Mouse (Mus musculus) neural tube, embryonic 15.5 days (tissue): Measurements from ENCODE around the gene Bcar3. TPM values are rescaled to one million over a fixed set of nuclear protein-coding genes. Genes with fewer than 3 reads are reported as not detected.
A peak's percentile ranks its signal among the peaks of the same experiment; 100 is the strongest.

ENCODE experiments used
- ATAC-seq: fragments of 200-750 bp; cut with Nextera tagmentation; 2 replicates; pipeline ENCODE4 v1.8.0; 2017; ENCODE audit warnings: mild to moderate bottlenecking, moderate TSS enrichment, moderate library complexity; ENCODE audit not compliant: low FRiP score
- H3K27ac ChIP-seq: fragments of 300-500 bp; sonication (generic); replicated peaks from 2 replicates; pipeline ENCODE4 v1.5.1; 2015; ENCODE audit warnings: mild to moderate bottlenecking, inconsistent platforms
- H3K27me3 ChIP-seq: fragments of 300-500 bp; sonication (generic); replicated peaks from 2 replicates; pipeline ENCODE4 v1.6.1; 2015; ENCODE audit warnings: inconsistent platforms
- H3K36me3 ChIP-seq: fragments of 300-500 bp; sonication (generic); 2 replicates; pipeline ENCODE4 v1.6.1; 2015; ENCODE audit warnings: inconsistent platforms
- H3K4me1 ChIP-seq: fragments of 300-500 bp; sonication (generic); 2 replicates; pipeline ENCODE4 v1.6.1; 2015; ENCODE audit warnings: inconsistent platforms
- H3K4me2 ChIP-seq: fragments of 300-500 bp; sonication (generic); 2 replicates; pipeline ENCODE4 v1.6.1; 2015; ENCODE audit warnings: inconsistent platforms, mild to moderate bottlenecking, moderate library complexity
- H3K4me3 ChIP-seq: fragments of 300-500 bp; sonication (generic); replicated peaks from 2 replicates; pipeline ENCODE4 v1.5.1; 2015; ENCODE audit warnings: mild to moderate bottlenecking, inconsistent platforms
- H3K9ac ChIP-seq: fragments of 300-500 bp; sonication (generic); replicated peaks from 2 replicates; pipeline ENCODE4 v1.6.1; 2015; ENCODE audit warnings: mild to moderate bottlenecking, inconsistent platforms
- H3K9me3 ChIP-seq: fragments of 300-500 bp; sonication (generic); replicated peaks from 2 replicates; pipeline ENCODE4 v1.6.1; 2016; ENCODE audit warnings: inconsistent platforms
- WGBS: fragments of 180-500 bp; shearing (Covaris S2); methylation state at CpG from one replicate; pipeline ENCODE4 v1.1.7; 2015; ENCODE audit warnings: mixed read lengths; 5-methylcytosine and 5-hydroxymethylcytosine counted together
- polyA plus RNA-seq: library from polyadenylated mRNA; unstranded; fragments of >200 nt; fragmentation: Nextera tagmentation; extraction: Ambion mirVana; gene quantifications from 2 replicates; pipeline ENCODE4 v1.2.1, GENCODE M21; 2015

Gene Bcar3
- polyA plus RNA-seq, 1 experiment from 2014 or later = 5.5 TPM

DNA sequence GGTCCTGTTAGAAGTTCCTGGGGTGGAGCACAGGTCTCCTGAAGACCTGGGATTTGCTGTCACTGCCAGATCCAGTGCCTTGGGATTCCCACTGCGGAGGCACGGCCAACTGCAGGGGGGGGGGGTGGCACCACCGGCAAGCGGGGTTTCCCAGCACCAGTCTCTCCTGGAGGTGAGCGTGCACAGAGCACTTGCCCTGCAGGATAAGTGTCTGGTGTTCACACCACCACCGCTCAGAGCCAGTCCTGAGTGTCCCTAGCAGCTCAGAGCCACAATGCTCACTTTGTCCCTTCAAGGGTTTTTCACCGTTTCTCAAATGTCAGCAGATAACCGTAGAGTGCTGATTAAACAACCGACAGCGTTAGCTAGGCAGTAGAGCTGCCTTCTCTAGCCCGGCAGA is 22.7 kb downstream of the Bcar3 start:
- no peak for ATAC-seq
- H3K4me2 ChIP-seq = peak overlapping the region; percentile 26; the same call in 1 of the 2 replicates
- 21% methylated on average over 11 of the region's 11 CpGs for WGBS

DNA sequence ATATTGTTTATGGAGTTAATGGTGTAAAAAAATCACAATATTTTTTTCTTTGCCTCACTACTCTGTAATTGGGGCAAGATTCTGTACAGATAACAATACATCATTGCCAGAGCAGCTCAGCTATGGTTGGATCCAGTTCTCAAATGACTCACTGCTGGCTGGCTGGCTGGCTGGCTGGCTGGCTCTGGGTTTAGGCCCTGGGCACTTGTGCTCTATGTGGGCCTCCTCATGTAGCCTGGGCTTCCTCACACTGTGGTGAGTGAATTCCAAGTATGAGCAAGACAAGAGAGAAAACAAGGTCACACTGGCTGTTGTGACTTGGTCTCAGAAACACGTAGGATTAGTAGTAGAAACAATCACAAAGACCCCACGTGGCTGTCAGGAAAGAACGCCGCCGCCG is 23.4 kb downstream of the Bcar3 start:
- H3K36me3 ChIP-seq = no peaks in the 10 kb centered on the region
- H3K4me2 ChIP-seq = no peak overlapping the region
- H3K27me3 ChIP-seq = no peaks in the 10 kb centered on the region
- no peak for ATAC-seq
- H3K4me1 ChIP-seq = peaks cover 6% of the 10 kb centered on the region
- H3K27ac ChIP-seq = no peak overlapping the region
- no peak overlapping the region for H3K4me3 ChIP-seq
- 89% methylated on average over 6 of the region's 6 CpGs for WGBS
- H3K9me3 ChIP-seq = no peaks in the 10 kb centered on the region
- H3K9ac ChIP-seq = no peak overlapping the region

More for the DNA sequence above, 22.7 kb downstream of the Bcar3 start:
- no peaks in the 10 kb centered on the region for H3K9me3 ChIP-seq
- H3K4me3 ChIP-seq = no peak overlapping the region
- peaks cover 5% of the 10 kb centered on the region; the same call in 1 of the 2 replicates for H3K4me1 ChIP-seq
- H3K27me3 ChIP-seq = no peaks in the 10 kb centered on the region
- no peaks in the 10 kb centered on the region for H3K36me3 ChIP-seq
- no peak overlapping the region for H3K9ac ChIP-seq
- no peak overlapping the region for H3K27ac ChIP-seq

DNA sequence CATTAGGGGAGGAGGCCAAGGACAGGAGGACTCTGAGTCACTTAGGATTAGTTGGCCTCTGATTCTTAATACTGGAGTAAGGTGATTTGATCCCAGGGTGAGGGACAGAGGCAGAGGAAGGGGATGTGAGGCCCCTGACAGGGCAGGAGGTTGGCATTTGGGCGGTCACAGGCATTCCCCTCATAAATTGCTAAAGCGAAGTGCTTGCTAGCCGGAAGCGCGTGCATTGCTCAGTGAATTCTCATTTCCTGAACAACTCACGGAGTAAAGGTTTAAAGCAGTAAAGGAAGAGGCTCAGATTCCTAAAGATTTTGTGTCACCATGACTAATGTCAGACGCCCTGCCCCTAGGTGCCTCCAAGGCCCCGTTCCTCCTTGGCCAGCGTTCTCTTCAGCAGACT is 28.3 kb downstream of the Bcar3 start:
- H3K27ac ChIP-seq = no peak overlapping the region
- ATAC-seq = no peak
- H3K4me2 ChIP-seq = no peak overlapping the region
- H3K4me1 ChIP-seq = peaks cover 6% of the 10 kb centered on the region; the same call in 1 of the 2 replicates
- H3K4me3 ChIP-seq = no peak overlapping the region
- no peak overlapping the region for H3K9ac ChIP-seq
- H3K9me3 ChIP-seq = no peaks in the 10 kb centered on the region
- 41% methylated on average over 9 of the region's 9 CpGs for WGBS
- H3K36me3 ChIP-seq = no peaks in the 10 kb centered on the region
- H3K27me3 ChIP-seq = no peaks in the 10 kb centered on the region

DNA sequence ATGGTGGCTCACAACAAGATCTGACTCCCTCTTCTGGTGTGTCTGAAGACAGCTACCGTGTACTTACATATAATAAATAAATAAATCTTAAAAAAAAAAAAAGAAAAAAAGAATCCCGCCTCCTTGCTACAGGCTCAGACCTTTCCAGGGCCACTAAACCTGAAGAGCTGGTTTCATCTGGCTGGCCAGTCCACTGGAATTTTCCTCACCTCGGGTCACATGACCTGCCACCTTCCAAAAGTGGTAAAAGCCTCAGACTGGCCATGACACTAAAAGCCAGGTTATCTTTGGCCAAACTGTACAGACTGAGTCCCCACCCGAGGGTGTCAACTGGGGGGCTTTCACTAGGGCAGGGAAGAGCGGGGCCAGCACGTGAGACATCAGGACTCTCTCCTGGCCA is 29.9 kb downstream of the Bcar3 start:
- WGBS = 92% methylated on average over 6 of the region's 6 CpGs
- H3K27me3 ChIP-seq = no peaks in the 10 kb centered on the region
- no peak overlapping the region for H3K9ac ChIP-seq
- no peak overlapping the region for H3K4me2 ChIP-seq
- no peak overlapping the region for H3K27ac ChIP-seq
- no peak overlapping the region for H3K4me3 ChIP-seq
- peaks cover 4% of the 10 kb centered on the region; the same call in 1 of the 2 replicates for H3K4me1 ChIP-seq
- no peak for ATAC-seq
- H3K36me3 ChIP-seq = no peaks in the 10 kb centered on the region
- H3K9me3 ChIP-seq = no peaks in the 10 kb centered on the region

DNA sequence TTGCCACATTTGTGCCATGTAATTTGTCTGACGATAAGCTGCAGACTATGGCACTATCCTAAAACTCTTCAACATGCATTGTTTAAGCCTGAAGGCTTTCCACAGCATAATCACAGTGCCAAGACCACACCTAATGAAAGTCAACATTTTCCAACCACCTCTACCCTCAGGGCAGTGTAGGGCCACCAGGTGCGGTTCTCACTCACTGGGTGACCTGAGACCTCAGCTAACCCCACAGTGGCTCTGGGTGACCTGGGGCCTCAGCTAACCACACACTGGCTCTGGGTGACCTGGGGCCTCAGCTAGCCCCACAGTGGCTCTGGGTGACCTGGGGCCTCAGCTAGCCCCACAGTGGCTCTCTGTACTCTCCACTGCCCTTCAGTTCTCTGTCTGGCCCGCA is 30.6 kb downstream of the Bcar3 start:
- no peaks in the 10 kb centered on the region for H3K9me3 ChIP-seq
- ATAC-seq = no peak
- H3K27me3 ChIP-seq = no peaks in the 10 kb centered on the region
- H3K9ac ChIP-seq = no peak overlapping the region
- 91% methylated on average over 3 of the region's 3 CpGs for WGBS
- H3K36me3 ChIP-seq = no peaks in the 10 kb centered on the region
- peaks cover 4% of the 10 kb centered on the region; the same call in 1 of the 2 replicates for H3K4me1 ChIP-seq
- no peak overlapping the region for H3K27ac ChIP-seq
- H3K4me3 ChIP-seq = no peak overlapping the region
- H3K4me2 ChIP-seq = no peak overlapping the region

DNA sequence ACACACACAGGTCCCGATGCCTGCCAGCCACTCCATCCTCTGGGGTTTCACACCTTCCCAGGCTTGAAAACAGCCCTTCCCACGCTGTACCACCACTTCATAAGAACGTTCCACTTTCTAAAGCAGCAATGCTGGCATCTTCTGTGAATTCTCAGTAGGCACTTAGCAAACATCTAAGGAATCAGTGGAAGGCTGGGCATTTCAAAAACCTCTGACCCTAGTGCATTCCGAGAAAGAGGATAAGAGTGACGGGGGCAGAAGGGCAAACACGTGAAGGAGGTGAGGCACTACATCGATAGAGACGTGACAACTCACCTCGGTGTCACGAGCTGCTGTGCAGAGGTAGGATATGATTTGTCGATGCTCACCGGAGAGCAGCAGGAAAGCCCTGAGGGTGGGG is 36.5 kb downstream of the Bcar3 start:
- Histone ChIP-seq H3K9ac (no peak overlapping the region), H3K4me3 (no peak overlapping the region), H3K4me2 (no peak overlapping the region), H3K27me3 (no peaks in the 10 kb centered on the region), H3K4me1 (peaks cover 6% of the 10 kb centered on the region; the same call in 1 of the 2 replicates), H3K27ac (no peak overlapping the region), H3K36me3 (no peaks in the 10 kb centered on the region), H3K9me3 (no peaks in the 10 kb centered on the region)
- 90% methylated on average over 12 of the region's 12 CpGs for WGBS
- ATAC-seq = no peak

DNA sequence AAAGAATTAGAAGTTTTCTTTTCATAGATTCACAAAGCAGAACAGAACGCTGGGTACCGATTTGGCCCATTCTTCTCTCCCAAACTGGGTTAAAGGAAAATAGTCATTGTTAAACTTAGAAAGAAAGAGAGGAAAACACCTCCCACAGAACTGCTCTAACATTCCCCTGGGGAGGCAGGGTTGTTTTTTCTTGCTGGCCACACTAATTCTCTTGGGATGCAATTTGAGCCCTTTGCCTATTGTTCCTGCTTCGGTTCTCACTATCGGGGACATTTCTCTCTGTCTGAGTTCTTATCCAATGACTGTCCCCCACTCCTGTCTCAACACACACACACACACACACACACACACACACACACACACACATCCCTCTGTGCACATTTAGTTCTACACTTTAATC is 39.6 kb downstream of the Bcar3 start:
- no peaks in the 10 kb centered on the region for H3K27me3 ChIP-seq
- WGBS = 22% methylated on average over 4 of the region's 4 CpGs
- no peak overlapping the region for H3K9ac ChIP-seq
- no peak overlapping the region for H3K4me2 ChIP-seq
- H3K9me3 ChIP-seq = no peaks in the 10 kb centered on the region
- H3K27ac ChIP-seq = no peak overlapping the region
- H3K4me1 ChIP-seq = peaks cover 6% of the 10 kb centered on the region; the same call in 1 of the 2 replicates
- no peaks in the 10 kb centered on the region for H3K36me3 ChIP-seq
- H3K4me3 ChIP-seq = no peak overlapping the region
- ATAC-seq = no peak

DNA sequence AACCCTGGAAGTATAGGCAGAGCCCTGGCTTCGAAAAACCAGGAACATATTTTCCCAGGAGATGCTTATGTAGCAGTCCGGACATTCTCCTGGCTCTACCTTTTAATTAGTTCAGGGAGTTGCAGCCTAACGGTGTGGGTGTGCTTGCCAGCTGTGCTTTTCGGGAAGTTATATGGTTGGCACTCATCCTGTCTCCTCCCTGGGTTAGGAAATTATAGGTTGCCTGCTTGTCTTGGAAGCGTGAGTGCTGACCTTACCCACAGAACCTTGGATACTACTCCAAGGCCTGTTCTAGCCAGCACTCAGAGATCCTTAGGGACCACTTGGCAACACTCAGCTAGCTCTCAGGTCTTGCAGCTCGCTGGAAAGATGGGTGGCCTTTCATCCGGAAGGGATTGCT is 40.0 kb downstream of the Bcar3 start:
- Histone ChIP-seq H3K4me1 (peaks cover 6% of the 10 kb centered on the region; the same call in 1 of the 2 replicates), H3K36me3 (no peaks in the 10 kb centered on the region), H3K27ac (no peak overlapping the region), H3K27me3 (no peaks in the 10 kb centered on the region), H3K4me3 (no peak overlapping the region), H3K9ac (no peak overlapping the region), H3K4me2 (no peak overlapping the region), H3K9me3 (no peaks in the 10 kb centered on the region)
- ATAC-seq = no peak
- 34% methylated on average over 7 of the region's 7 CpGs for WGBS

DNA sequence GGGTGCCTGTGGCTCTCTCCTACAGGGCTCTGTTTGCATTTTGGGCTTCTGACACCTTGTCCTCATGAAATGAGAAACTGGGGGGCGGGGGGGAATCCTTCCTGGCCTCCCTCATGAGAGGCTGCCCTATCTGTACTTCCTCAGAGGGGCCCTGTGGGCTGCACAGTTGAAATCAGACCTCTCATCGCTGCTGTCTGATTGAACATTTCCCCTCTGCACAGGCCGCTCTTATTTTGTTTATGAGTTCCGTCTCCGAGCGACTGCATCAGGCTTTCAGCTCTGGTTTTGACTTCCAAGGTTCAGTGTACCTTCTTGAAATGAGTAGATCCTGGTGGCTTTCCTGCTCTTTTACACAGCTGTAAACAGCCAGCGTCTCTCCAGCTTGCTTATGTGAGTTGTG is 40.4 kb downstream of the Bcar3 start:
- no peaks in the 10 kb centered on the region for H3K27me3 ChIP-seq
- no peak overlapping the region for H3K27ac ChIP-seq
- H3K4me2 ChIP-seq = no peak overlapping the region
- peaks cover 6% of the 10 kb centered on the region; the same call in 1 of the 2 replicates for H3K4me1 ChIP-seq
- ATAC-seq = no peak
- no peaks in the 10 kb centered on the region for H3K36me3 ChIP-seq
- H3K9ac ChIP-seq = no peak overlapping the region
- WGBS = 72% methylated on average over 7 of the region's 7 CpGs
- H3K4me3 ChIP-seq = no peak overlapping the region
- no peaks in the 10 kb centered on the region for H3K9me3 ChIP-seq

DNA sequence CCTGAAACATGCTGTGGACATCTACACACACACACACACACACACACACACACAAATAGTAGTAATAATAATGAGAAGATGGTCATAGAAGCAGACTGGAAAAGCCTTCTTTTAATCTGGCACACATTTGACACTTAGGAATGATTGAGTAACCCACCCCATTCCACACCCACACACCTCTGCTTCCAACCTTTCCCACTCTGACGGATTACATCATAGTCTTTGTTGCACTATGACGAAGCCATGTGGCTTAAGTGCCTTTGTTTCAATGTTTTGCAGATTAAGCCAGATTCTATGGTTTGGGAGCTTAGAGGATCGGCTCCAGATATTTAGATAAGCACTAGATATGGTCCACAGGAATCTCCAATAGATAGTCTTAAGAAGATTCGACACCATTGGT is 42.1 kb downstream of the Bcar3 start:
- Histone ChIP-seq H3K4me1 (peaks cover 6% of the 10 kb centered on the region; the same call in 1 of the 2 replicates), H3K9ac (no peak overlapping the region), H3K36me3 (no peaks in the 10 kb centered on the region), H3K4me3 (no peak overlapping the region), H3K9me3 (no peaks in the 10 kb centered on the region), H3K27me3 (no peaks in the 10 kb centered on the region), H3K4me2 (no peak overlapping the region), H3K27ac (no peak overlapping the region)
- 94% methylated on average over 4 of the region's 4 CpGs for WGBS
- ATAC-seq = no peak

DNA sequence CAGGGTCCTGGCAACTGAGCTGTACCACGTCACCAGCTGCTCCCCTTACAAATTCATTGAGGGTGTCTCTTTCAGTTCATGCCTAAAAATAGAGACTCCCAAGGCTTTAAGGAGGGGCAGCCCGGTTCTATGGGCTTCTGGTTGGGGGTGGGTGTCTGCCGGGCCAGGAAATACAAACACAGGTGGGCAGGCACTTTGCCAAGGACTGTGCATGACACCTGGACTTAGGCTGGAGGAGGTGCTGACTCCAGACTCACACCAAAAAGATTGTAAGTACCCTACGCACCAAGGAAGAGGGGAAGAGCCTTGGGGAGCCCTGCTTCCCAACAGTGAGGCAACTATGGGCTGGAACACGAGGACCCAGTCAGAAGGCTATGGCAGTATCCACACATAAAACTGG is 44.1 kb downstream of the Bcar3 start:
- Histone ChIP-seq H3K4me3 (no peak overlapping the region), H3K27ac (no peak overlapping the region), H3K4me2 (no peak overlapping the region), H3K9ac (no peak overlapping the region), H3K4me1 (peaks cover 6% of the 10 kb centered on the region; the same call in 1 of the 2 replicates), H3K27me3 (no peaks in the 10 kb centered on the region), H3K9me3 (no peaks in the 10 kb centered on the region), H3K36me3 (no peaks in the 10 kb centered on the region)
- no peak for ATAC-seq
- 76% methylated on average over 5 of the region's 5 CpGs for WGBS

DNA sequence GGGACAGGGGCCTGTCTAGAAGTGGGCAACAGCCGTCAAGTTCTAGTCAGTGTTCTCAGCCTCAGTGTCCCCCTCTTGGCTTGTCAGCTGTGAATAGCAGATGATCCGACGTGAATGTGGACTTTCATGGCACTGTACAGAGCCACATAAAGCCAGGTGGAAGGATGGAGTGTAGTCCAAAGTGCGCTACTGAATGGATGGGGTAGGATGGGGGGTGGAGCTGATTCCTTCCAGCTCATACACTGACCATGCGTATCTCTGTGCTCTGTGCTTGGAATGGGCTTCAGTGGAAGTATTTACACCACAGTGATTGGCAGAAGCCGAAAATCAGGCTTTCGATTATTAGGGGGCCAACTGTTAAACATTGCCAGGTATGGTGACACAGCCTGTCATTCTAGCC is 45.0 kb downstream of the Bcar3 start:
- H3K27me3 ChIP-seq = no peaks in the 10 kb centered on the region
- H3K4me2 ChIP-seq = no peak overlapping the region
- H3K4me3 ChIP-seq = no peak overlapping the region
- ATAC-seq = no peak
- H3K36me3 ChIP-seq = no peaks in the 10 kb centered on the region
- H3K9me3 ChIP-seq = no peaks in the 10 kb centered on the region
- no peak overlapping the region for H3K9ac ChIP-seq
- H3K27ac ChIP-seq = no peak overlapping the region
- H3K4me1 ChIP-seq = peaks cover 5% of the 10 kb centered on the region
- 89% methylated on average over 7 of the region's 7 CpGs for WGBS
